11 mouse cellular contexts compared by ENCODE assay signal in genomic region chr15:93874206-93874605, GRCm38 (mm10).
A peak's percentile ranks its signal among the peaks of the same experiment; 100 is the strongest.
DNase-seq lines count a peak whose midpoint lies in the region.
"Had no signal": no experiment of that assay in that cellular context is flagged by ENCODE, and none has a peak within 500 bp of the region (broad histone marks: within the 10 kb centered on the region; RNA-seq: fewer than 3 reads in every experiment).

No protein-coding gene starts in this region.

- DNase-seq in cerebellum, postnatal 14 days = peak; percentile 43 to 61
- DNase-seq in cerebellum, adult 11-12 months = no peak
- DNase-seq in right cerebral cortex, adult 18-20 months = peak; percentile 78
- no peak for DNase-seq in right cerebral cortex, postnatal 4 days
- DNase-seq in layer of hippocampus, adult 8-10 months (ENCODE audit: low spot score in 2 of 2) = peak; percentile 78 to 79
- DNase-seq in right cerebral cortex, postnatal 25 days = peak; percentile 68
- DNase-seq in kidney, adult 8-10 months = no peak
- DNase-seq in adrenal gland, adult 2 months = no peak
- DNase-seq: B cell, adult 2 months; kidney, adult 9 months; lung, postnatal 14 days had no signal

Comparison
In these comparisons a context has a peak if more than half of its experiments do, and no peak if none do; other contexts are left out.
1. DNase-seq: peak in cerebellum, postnatal 14 days (2 of 2), right cerebral cortex, adult 18-20 months (single experiment), layer of hippocampus, adult 8-10 months (2 of 2) and right cerebral cortex, postnatal 25 days (single experiment); none in cerebellum, adult 11-12 months (single experiment), right cerebral cortex, postnatal 4 days (single experiment), kidney, adult 8-10 months (0 of 2) and adrenal gland, adult 2 months (single experiment).